Mouse (Mus musculus) frontal cortex, postnatal 36 days (tissue): ENCODE data around the gene Tsga13.

Experiments
- DNase-seq, 2 experiments: peaks; one replicate each; pipeline ENCODE4 v3.0.0; 2022; ENCODE audit warnings: low spot score in 2 of 2

Tsga13 gene

DNA sequence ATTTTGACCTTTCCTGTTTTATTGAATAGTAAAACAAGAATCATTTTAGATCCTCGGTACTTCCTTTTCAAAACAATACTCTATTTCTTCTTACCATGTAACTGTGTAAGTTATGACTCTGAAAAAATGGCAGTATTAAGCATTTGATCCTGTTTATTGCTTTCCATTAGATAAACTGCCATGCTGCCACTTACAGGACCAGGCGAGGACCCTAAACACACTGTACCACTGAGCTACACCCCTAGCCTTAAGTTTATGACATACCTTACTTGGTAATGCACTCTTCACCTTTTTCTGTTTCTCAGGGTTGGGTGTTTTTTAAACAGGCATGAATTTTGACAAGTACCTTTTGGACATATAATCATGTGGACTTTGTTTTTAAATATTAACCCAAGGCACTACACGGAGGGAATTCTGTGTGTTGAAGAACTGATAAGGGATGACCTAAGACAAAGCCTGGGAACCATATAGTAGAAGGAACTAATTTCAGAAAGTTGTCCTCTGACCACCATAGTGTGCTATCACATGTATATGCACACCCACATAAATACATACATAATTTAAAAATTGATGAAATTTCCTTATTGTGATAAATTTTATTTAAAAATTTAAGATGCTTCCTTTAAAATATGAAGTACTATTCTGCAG lies 50.2 kb downstream of the Tsga13 start:
- no peak for DNase-seq

DNA sequence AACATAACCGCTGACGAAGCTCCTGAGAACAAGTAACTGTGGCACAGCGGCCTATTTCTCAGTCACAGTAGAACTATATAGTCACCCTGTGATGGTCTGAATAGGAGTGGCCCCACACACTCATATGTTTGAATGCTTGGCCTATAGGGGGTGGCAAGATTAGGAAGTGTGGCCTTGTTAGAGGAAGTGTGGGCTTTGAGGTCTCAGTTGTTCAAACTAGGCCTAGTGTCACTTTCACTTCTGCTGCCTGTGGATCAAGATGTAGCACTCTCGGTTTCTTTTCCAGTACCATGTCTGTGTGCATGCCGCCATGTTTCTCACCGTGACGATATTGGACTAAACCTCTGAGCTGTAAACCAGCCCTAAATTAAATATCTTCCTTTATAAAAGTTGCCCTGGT lies 59.4 kb downstream of the Tsga13 start:
- DNase-seq = no peak

DNA sequence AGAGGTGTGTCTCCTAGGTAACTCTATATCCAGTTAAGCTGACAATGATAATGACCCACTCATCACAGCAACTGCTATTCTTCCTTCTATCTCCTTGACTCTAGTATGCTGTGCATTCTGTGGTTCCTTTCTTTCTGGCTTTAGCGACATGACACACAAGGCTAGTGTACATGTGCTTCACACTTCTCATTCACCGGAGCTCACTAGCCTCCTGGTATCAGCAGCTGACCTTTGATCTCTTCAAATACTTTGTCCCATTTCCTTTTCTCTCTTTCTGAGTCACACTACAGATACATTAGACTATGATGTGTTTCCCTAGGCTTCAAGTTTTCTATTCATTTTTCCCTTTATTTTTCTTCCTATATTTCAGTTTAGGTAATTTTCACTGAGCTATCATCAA lies 60.2 kb downstream of the Tsga13 start:
- DNase-seq = no peak

DNA sequence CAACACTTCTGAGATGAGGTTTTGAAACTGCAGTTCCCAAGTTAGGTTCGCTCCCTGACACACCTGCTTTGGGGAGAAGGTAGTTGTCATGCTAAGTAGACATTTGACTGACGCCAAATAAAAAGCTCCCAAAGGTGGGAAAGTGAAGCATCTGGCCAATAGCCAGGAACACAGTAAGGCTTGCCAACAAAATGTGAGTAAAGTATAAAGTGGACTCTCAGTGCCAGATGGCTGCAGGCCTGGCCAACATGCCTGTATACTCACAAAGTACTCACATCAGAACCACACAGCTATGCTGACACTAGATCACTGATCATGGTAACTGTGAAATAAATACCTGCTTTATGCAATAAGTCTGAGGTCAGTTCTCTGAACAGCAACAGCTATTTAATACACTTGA lies 65.6 kb downstream of the Tsga13 start:
- no peak for DNase-seq
